Mouse (Mus musculus): ENCODE measurements at regions not wholly inside any gene's neighbourhood (a gene's known extent, or its start where the extent isn't known, plus 50 kb on each side); places are given as distances from the start of the nearest gene placed in this dataset.

DNA sequence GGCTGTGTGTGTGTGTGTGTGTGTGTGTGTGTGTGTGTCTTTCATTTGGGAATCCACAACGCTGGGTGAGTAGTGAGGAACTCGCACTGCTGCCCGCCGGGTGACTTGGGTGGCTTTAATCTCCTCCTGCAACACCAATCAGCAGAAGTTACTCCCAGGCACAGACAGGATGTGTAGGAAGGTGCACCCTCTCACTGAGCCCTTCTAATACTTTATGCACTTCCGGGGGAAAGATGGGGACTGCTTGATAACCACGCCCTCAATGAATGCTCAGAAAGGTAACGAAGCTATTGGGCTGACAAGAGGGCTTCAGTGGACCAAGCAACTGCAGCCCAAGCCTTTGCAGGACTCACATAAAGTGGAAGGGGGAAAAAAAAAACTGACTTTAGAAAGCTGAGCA, 139.6 kb upstream of the Mdm1 start:
- TF ChIP-seq CTCF (IDR thresholded peaks at IDR 0.05; ENCODE audit: low read depth, low read length), result no peak
- no peak for TF ChIP-seq POLR2A (IDR thresholded peaks at IDR 0.05; ENCODE audit: borderline replicate concordance, low read depth, low read length)
